Mouse (Mus musculus) forebrain, embryonic 10.5 days (tissue): Measurements from ENCODE around the gene Rnf167. TPM values are rescaled to one million over a fixed set of nuclear protein-coding genes. Genes with fewer than 3 reads are reported as not detected.

Experiments
- DNase-seq: peaks from one replicate; pipeline ENCODE4 v3.0.0-alpha.2; 2017; ENCODE audit warnings: low spot score; ENCODE audit errors: extremely low spot score
- H3K27ac ChIP-seq: fragments of 300-500 bp; sonication (generic); 2 replicates; pipeline ENCODE4 v1.5.1; 2016; ENCODE audit warnings: mild to moderate bottlenecking
- H3K27me3 ChIP-seq: fragments of 300-500 bp; sonication (generic); 2 replicates; pipeline ENCODE4 v1.6.1; 2016; ENCODE audit warnings: mild to moderate bottlenecking; ENCODE audit not compliant: poor library complexity, severe bottlenecking
- H3K36me3 ChIP-seq: fragments of 300-500 bp; sonication (generic); replicated peaks from 2 replicates; pipeline ENCODE4 v1.6.1; 2016; ENCODE audit warnings: mild to moderate bottlenecking, moderate library complexity
- H3K4me1 ChIP-seq: fragments of 300-500 bp; sonication (generic); 2 replicates; pipeline ENCODE4 v1.6.1; 2016
- H3K4me3 ChIP-seq: fragments of 300-500 bp; sonication (generic); 2 replicates; pipeline ENCODE4 v1.5.1; 2016; ENCODE audit warnings: mild to moderate bottlenecking, moderate library complexity
- H3K9me3 ChIP-seq: fragments of 300-500 bp; sonication (generic); 2 replicates; pipeline ENCODE4 v1.6.1; 2016; ENCODE audit warnings: mild to moderate bottlenecking, moderate library complexity
- WGBS: fragments of 180-500 bp; shearing (Covaris S2); methylation state at CpG from one replicate; pipeline ENCODE4 v1.1.7; 2016; 5-methylcytosine and 5-hydroxymethylcytosine counted together
- polyA plus RNA-seq: library from polyadenylated mRNA; unstranded; fragments of >200 nt; fragmentation: Nextera tagmentation; extraction: Ambion mirVana; gene quantifications from 2 replicates; pipeline ENCODE4 v1.2.1, GENCODE M21; 2016

The Rnf167 gene
- polyA plus RNA-seq, 1 experiment from 2014 or later, result 71.3 TPM

DNA sequence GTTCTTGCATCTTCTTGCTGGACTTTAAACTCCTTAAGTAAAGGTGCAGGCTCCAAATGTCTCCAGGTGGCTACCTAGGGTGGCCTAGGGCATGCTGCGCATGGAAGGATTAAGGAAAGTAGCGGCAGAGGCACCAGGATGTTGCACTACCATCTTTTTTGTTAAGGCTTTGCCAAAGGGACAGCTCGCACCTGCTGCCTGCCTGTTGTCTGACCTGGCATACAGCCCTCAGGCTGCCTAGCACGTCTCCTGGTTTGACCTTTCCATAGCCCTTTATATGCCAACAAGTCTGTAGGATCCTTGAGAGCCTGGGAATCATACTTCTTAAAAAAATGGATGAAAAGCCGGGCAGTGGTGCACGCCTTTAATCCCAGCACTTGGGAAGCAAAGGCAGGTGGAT, 4.0 kb upstream of the Rnf167 start:
- no peak overlapping the region for H3K27ac ChIP-seq
- H3K27me3 ChIP-seq, result no peaks in the 10 kb centered on the region
- no peak for DNase-seq
- 95% methylated on average over 6 of the region's 6 CpGs for WGBS
- no peak overlapping the region for H3K4me3 ChIP-seq
- peaks cover 34% of the 10 kb centered on the region for H3K36me3 ChIP-seq
- H3K9me3 ChIP-seq, result no peaks in the 10 kb centered on the region
- H3K4me1 ChIP-seq, result peaks cover 23% of the 10 kb centered on the region

DNA sequence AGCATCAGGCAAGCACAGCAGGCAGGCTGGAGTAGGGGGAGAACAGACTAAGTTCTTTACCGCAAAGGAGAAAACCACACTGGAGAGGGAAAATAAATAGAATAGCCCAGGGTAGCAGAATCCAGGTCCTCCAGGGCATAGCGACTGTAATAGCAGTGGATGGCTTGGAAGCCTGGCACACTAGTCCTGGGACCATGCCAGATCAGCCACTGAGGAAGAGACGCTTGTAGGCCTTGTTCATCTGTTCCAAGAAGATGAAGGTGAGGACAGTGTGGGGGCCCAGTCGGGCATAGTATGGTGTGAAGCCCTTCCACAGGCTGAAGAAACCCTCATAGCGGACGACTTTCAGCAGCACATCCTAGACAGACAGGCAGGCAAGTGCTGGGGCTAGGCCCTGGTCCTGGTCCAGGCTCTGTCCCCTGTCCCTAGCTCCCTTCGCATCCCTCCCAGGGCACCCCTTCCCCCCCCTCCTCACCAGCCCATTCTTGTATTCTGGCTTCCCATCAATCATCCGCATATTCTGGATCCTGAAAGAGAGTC, 2.4 kb upstream of the Rnf167 start:
- Histone ChIP-seq H3K27me3 (no peaks in the 10 kb centered on the region), H3K4me3 (0 out of 2 replicates have a peak overlapping the region, but pooled peaks have one; percentile 84), H3K4me1 (peaks cover 39% of the 10 kb centered on the region), H3K27ac (no peak overlapping the region), H3K36me3 (peaks cover 48% of the 10 kb centered on the region), H3K9me3 (no peaks in the 10 kb centered on the region)
- no peak for DNase-seq
- 94% methylated on average over 8 of the region's 8 CpGs for WGBS

DNA sequence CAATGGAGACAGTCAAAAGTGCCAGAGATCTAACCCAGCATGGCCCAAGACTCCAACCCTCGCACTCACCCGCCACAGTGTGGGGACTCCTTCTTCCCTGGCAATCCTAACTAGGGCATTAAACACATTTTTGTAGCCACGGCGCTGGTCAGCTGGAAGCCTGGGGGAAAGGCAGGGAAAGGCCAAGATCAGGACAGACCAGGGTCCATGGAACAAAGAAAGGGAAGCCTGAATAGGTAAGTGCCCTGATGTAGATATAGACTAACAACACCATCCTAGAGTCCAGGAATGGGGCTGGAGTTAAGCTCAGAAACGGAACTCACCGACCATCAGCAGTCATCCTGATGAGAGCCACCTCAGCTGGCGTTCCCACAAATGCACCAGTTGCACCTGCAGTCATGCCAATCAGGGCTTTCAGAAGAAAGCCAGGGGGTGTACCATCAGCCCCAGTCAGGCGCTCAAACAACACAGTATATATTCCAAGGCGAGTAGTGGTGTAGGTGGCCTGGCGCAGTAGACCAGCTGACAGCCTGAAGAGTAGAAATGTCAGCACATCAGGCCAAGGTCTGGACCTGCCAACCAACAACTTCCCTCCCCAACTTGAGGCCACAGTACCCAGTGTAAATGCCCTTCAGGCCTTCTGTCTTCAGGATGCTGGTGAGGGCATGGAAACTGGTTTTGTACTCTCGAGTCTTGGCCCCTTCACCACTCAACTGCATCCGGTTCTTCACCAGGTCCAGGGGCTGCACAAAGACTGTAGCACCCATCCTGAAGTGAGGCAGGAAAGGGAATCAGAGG, 1.4 kb upstream of the Rnf167 start:
- WGBS, result 91% methylated on average over 12 of the region's 12 CpGs
- Histone ChIP-seq H3K36me3 (peaks cover 59% of the 10 kb centered on the region), H3K4me1 (peaks cover 43% of the 10 kb centered on the region), H3K27me3 (no peaks in the 10 kb centered on the region), H3K9me3 (no peaks in the 10 kb centered on the region), H3K4me3 (peak overlapping the region; percentile 84), H3K27ac (peak overlapping the region; percentile 95)
- no peak for DNase-seq

GRCm38 (mm10) chr11:70646259-70646555, 828 bp upstream of the Rnf167 start:
- peaks cover 48% of the 10 kb centered on the region for H3K4me1 ChIP-seq
- DNase-seq, result no peak
- no peaks in the 10 kb centered on the region for H3K9me3 ChIP-seq
- H3K36me3 ChIP-seq, result peaks cover 64% of the 10 kb centered on the region
- 18% methylated on average over 3 of the region's 3 CpGs for WGBS
- no peaks in the 10 kb centered on the region for H3K27me3 ChIP-seq
- peak overlapping the region; percentile 84 for H3K4me3 ChIP-seq
- H3K27ac ChIP-seq, result peak overlapping the region; percentile 95

DNA sequence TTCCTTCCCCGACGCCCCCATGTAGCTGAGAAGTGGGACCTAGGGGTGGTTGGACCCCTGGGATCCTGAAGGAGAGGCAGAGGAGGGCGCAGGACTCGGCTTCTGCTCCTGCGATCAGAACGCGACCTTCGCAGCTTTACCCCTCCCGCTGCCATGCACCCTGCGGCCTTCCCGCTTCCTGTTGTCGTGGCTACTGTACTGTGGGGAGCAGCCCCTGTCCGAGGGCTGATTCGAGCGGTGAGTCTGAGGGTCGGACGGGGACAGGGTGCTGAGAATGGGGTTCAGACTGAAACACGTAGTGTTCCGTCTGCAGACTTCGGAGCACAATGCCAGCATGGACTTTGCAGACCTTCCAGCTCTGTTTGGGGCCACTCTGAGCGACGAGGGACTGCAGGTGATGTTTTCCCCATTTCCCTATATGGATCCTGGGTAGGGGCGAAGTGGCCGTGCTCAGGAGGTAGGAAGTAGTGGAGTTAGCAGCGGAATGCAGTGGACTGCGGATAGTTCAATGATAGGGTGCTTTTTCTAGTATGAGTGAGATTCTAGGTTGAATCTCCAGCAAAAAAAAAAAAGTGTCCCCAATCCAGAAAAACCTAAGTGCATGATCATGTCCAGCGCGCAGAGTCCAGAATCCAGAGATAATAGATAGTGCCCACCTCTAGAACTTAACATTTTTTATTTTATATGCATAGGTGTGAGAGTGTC, 833 bp downstream of the Rnf167 start:
- Histone ChIP-seq H3K4me3 (peak overlapping the region; percentile 84), H3K27me3 (no peaks in the 10 kb centered on the region), H3K36me3 (peaks cover 78% of the 10 kb centered on the region), H3K27ac (peak overlapping the region; percentile 95), H3K9me3 (no peaks in the 10 kb centered on the region), H3K4me1 (peaks cover 65% of the 10 kb centered on the region)
- 5% methylated on average over 28 of the region's 28 CpGs for WGBS
- DNase-seq, result no peak

DNA sequence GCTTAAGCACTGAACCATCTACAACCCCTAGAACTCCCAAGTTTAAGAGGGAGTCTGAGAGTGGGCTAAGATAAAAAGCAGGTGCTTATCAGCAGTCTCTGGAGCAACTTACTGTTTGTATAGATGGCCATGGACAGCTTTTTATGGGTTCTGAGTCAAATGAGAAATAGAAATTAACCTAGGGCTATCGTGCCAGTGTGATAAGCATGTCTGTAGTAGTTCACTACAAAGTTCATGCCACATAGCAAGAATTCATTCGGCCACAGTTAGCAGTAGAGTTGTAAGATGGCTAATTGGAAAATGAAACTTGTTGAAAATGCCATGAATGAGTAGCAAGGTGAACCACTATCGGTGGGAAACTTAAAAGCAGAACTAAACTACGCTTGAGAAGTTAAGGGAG, 1.5 kb downstream of the Rnf167 start:
- H3K4me1 ChIP-seq, result peaks cover 69% of the 10 kb centered on the region
- no peaks in the 10 kb centered on the region for H3K9me3 ChIP-seq
- no peak overlapping the region for H3K27ac ChIP-seq
- WGBS, result 84% methylated on average over 4 of the region's 4 CpGs
- no peaks in the 10 kb centered on the region for H3K27me3 ChIP-seq
- H3K36me3 ChIP-seq, result peaks cover 75% of the 10 kb centered on the region
- H3K4me3 ChIP-seq, result peak overlapping the region; percentile 84
- no peak for DNase-seq

- H3K36me3 ChIP-seq, result peaks cover 68% of the 10 kb centered on the region
These were observed 2.2 kb downstream of the Rnf167 start for GRCm38 (mm10) chr11:70649185-70649734.

DNA sequence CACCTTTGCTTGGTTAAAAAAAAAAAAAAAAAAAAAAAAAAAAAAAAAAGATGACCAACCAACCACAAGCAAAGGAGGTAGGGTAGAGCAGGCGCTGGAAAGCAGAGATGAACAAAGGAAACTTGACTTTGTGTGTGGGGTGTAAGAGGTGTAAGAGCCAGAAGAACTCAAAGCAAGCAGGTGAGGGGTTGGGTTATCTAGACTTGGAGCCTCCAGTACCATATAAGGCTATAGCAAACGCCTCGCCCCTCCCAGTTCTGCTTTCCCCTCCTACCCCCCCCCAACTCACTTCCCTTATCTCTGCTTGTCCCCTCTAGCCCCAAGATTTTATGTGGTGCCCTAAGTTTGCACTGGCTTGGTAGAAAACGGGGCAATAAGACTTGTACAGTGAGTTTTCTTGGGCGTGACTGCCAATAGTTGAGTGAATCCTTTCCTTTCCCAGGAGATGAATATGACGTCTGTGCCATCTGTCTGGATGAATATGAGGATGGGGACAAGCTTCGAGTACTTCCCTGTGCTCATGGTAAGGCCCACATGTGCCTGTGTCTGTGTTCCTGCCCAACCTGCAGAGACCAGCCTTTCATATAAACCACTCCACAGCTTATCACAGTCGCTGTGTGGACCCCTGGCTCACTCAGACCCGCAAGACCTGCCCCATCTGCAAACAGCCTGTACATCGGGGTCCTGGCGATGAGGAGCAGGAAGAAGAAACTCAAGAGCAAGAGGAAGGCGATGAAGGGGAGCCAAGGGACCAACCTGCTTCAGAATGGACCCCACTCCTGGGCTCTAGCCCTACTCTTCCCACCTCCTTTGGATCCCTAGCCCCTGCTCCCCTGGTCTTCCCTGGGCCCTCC, 3.5 kb downstream of the Rnf167 start:
- DNase-seq, result no peak
- Histone ChIP-seq H3K27ac (no peak overlapping the region), H3K36me3 (peaks cover 55% of the 10 kb centered on the region), H3K9me3 (no peaks in the 10 kb centered on the region), H3K27me3 (no peaks in the 10 kb centered on the region), H3K4me1 (peaks cover 71% of the 10 kb centered on the region), H3K4me3 (peak overlapping the region; percentile 17)
- 85% methylated on average over 12 of the region's 12 CpGs for WGBS

More at GRCm38 (mm10) chr11:70649185-70649734, 2.2 kb downstream of the Rnf167 start:
- no peaks in the 10 kb centered on the region for H3K27me3 ChIP-seq
- peaks cover 69% of the 10 kb centered on the region for H3K4me1 ChIP-seq
- H3K27ac ChIP-seq, result no peak overlapping the region
- 86% methylated on average over 8 of the region's 8 CpGs for WGBS
- no peaks in the 10 kb centered on the region for H3K9me3 ChIP-seq
- peak overlapping the region; percentile 84 for H3K4me3 ChIP-seq
- no peak for DNase-seq

DNA sequence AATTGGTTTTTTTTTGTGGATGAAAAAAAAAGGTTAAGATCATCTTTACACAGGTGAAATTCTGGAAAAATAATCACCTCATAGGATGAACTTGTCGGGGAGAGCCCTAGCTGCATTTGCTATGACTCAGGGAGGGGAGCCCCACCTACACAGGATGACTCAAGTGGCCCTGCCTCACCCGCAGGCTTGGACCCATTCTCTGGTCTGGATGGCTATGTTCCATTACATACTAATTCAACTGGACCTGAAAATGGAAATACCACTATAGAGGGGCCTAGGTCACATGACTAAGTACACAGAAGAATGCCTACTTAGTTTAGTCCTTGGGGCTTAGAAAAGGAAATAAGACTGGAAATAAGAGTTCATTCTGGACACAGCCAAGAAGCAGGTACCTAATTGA, 4.4 kb downstream of the Rnf167 start:
- Histone ChIP-seq H3K36me3 (peaks cover 51% of the 10 kb centered on the region), H3K27ac (no peak overlapping the region), H3K27me3 (no peaks in the 10 kb centered on the region), H3K9me3 (no peaks in the 10 kb centered on the region), H3K4me1 (peaks cover 71% of the 10 kb centered on the region), H3K4me3 (peak overlapping the region; percentile 17; the same call in 1 of the 2 replicates)
- DNase-seq, result no peak
- 87% methylated on average over 2 of the region's 2 CpGs for WGBS

DNA sequence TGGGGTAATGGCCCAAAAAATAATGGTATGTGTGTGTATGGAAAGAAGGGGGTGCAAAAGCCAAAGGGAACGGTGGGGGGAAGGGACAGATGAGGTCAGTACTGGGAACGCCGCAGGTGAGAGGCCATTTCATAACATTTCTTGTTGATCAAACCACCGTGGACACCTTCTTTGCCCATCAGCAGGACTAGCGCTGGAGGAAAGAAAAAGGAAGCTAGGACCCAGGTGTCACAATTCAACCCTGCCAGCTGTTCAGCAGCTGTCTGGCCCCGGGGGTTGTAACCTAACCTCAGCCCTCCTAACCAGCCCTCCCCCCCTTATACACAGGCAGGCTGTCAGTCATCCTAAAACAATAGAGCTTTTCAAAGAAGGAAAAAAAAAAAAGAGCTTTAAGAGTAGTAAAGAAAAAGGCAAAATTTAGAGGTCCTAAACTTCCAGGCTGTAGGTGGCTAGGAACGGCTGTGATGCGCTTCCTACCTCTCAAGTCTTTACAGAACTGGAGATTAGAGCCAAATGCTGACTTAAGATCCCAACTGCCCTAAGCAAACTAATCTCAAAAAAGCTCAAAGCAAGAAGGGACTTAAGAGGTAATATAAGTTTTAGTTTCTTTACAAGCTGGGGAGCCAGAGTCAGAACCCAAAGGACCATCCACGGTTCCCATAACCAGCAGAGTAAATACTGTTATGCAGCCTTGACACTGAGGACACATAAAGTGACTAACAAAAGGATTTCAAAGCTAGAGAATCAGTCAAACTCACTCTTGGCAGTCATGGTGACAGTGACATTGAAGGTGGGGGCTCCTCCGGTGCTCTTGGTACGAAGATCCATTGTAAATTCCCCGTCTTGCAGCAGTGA, 5.2 kb downstream of the Rnf167 start:
- 76% methylated on average over 12 of the region's 12 CpGs for WGBS
- H3K4me3 ChIP-seq, result peak overlapping the region; percentile 99
- peaks cover 51% of the 10 kb centered on the region for H3K36me3 ChIP-seq
- no peak for DNase-seq
- H3K27me3 ChIP-seq, result no peaks in the 10 kb centered on the region
- H3K27ac ChIP-seq, result peak overlapping the region; percentile 99; the same call in 1 of the 2 replicates
- no peaks in the 10 kb centered on the region for H3K9me3 ChIP-seq
- peaks cover 75% of the 10 kb centered on the region for H3K4me1 ChIP-seq

DNA sequence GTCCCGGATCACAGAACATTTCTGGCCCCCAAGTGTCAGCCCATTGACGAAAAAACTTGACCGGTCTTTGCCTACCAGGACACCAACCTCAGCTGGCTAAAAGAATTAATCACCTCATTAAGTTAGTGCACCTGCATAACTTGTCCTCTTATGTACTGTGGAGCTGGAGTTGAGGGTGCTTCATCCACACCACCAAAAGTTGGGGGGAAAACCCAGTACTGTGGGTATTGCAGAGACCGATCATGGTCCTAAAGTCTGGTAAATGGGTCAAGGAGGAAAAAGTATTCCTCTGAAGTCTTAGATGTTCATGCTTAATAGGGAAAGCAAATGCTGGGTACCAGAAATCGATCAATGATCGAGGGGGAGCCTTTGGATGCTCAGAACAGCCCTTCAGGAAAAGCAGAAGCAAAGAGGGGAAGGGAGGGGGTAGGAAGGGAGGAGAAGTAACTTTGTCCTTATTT, 5.9 kb downstream of the Rnf167 start:
- Histone ChIP-seq H3K4me1 (peaks cover 79% of the 10 kb centered on the region), H3K9me3 (no peaks in the 10 kb centered on the region), H3K4me3 (peak overlapping the region; percentile 99), H3K36me3 (peaks cover 51% of the 10 kb centered on the region), H3K27me3 (no peaks in the 10 kb centered on the region), H3K27ac (peak overlapping the region; percentile 99)
- WGBS, result 62% methylated on average over 6 of the region's 6 CpGs
- DNase-seq, result no peak
